ENCODE assay signal across 16 mouse cellular contexts in genomic region chr9:82408969-82409368, GRCm38 (mm10).
DNase-seq lines count a peak whose midpoint lies in the region; ATAC-seq and TF ChIP-seq lines count a peak whose summit lies in the region.
"Had no signal": no experiment of that assay in that cellular context is flagged by ENCODE, and none has a peak within 500 bp of the region (broad histone marks: within the 10 kb centered on the region; RNA-seq: fewer than 3 reads in every experiment).

No protein-coding gene starts in this region.

- no peaks in the 10 kb centered on the region for H3K27me3 ChIP-seq in kidney, postnatal 0 days (ENCODE audit: insufficient read depth, low read length)
- no peaks in the 10 kb centered on the region for H3K27me3 ChIP-seq in kidney, embryonic 15.5 days
- H3K27me3 ChIP-seq in midbrain, embryonic 14.5 days (ENCODE audit: control insufficient read depth, insufficient read depth, low read length) = no peaks in the 10 kb centered on the region
- no peaks in the 10 kb centered on the region for H3K27me3 ChIP-seq in midbrain, embryonic 16.5 days (ENCODE audit: control insufficient read depth, insufficient read depth, low read depth, low read length)
- H3K27me3 ChIP-seq in intestine, embryonic 16.5 days (replicated peaks; ENCODE audit: control insufficient read depth, insufficient read depth, low read length) = no peaks in the 10 kb centered on the region
- H3K27me3 ChIP-seq: heart, embryonic 12.5 days; hindbrain, embryonic 15.5 days had no signal

- H3K36me3 ChIP-seq in kidney, postnatal 0 days (ENCODE audit: insufficient read depth, low read length) = no peaks in the 10 kb centered on the region
- H3K36me3 ChIP-seq in kidney, embryonic 15.5 days = no peaks in the 10 kb centered on the region
- H3K36me3 ChIP-seq in midbrain, embryonic 14.5 days (ENCODE audit: control insufficient read depth, insufficient read depth, low read length) = no peaks in the 10 kb centered on the region
- no peaks in the 10 kb centered on the region for H3K36me3 ChIP-seq in midbrain, embryonic 16.5 days (ENCODE audit: control insufficient read depth, insufficient read depth, low read length)
- no peaks in the 10 kb centered on the region for H3K36me3 ChIP-seq in intestine, embryonic 16.5 days (ENCODE audit: control insufficient read depth, insufficient read depth, low read length)
- H3K36me3 ChIP-seq: heart, embryonic 12.5 days; hindbrain, embryonic 10.5 days; hindbrain, embryonic 15.5 days had no signal

- H3K27ac ChIP-seq in kidney, postnatal 0 days = no peak overlapping the region
- no peak overlapping the region for H3K27ac ChIP-seq in kidney, embryonic 15.5 days
- no peak overlapping the region for H3K27ac ChIP-seq in midbrain, embryonic 14.5 days (replicated peaks; ENCODE audit: low read depth, low read length)
- H3K27ac ChIP-seq in midbrain, embryonic 16.5 days (ENCODE audit: low read length) = no peak overlapping the region
- H3K27ac ChIP-seq in intestine, embryonic 16.5 days (ENCODE audit: low read length) = no peak overlapping the region
- H3K27ac ChIP-seq: hindbrain, embryonic 10.5 days; hindbrain, embryonic 15.5 days had no signal

- H3K9me3 ChIP-seq in kidney, postnatal 0 days (replicated peaks; ENCODE audit: low read length) = no peaks in the 10 kb centered on the region
- H3K9me3 ChIP-seq in kidney, embryonic 15.5 days (replicated peaks) = no peaks in the 10 kb centered on the region
- no peaks in the 10 kb centered on the region for H3K9me3 ChIP-seq in midbrain, embryonic 14.5 days (ENCODE audit: control insufficient read depth, low read length)
- no peaks in the 10 kb centered on the region for H3K9me3 ChIP-seq in midbrain, embryonic 16.5 days (replicated peaks; ENCODE audit: control insufficient read depth, low read length, poor library complexity, severe bottlenecking)
- H3K9me3 ChIP-seq in intestine, embryonic 16.5 days (ENCODE audit: control insufficient read depth, low read length) = no peaks in the 10 kb centered on the region
- H3K9me3 ChIP-seq: heart, embryonic 12.5 days; hindbrain, embryonic 10.5 days; hindbrain, embryonic 15.5 days had no signal

- H3K4me1 ChIP-seq in kidney, postnatal 0 days (replicated peaks; ENCODE audit: insufficient read depth, low read length) = no peaks in the 10 kb centered on the region
- no peaks in the 10 kb centered on the region for H3K4me1 ChIP-seq in kidney, embryonic 15.5 days
- H3K4me1 ChIP-seq in midbrain, embryonic 14.5 days (ENCODE audit: control insufficient read depth, insufficient read depth, low read length) = no peaks in the 10 kb centered on the region
- H3K4me1 ChIP-seq in midbrain, embryonic 16.5 days (ENCODE audit: control insufficient read depth, insufficient read depth, low read length) = no peaks in the 10 kb centered on the region
- H3K4me1 ChIP-seq in intestine, embryonic 16.5 days (ENCODE audit: control insufficient read depth, insufficient read depth, low read length) = no peaks in the 10 kb centered on the region
- H3K4me1 ChIP-seq: hindbrain, embryonic 10.5 days; hindbrain, embryonic 15.5 days had no signal

- intact Hi-C loops in gastrocnemius, postnatal 14 days (cut with DNase I; ENCODE audit: low total_unique reads) = no loop called here

- DNase-seq in kidney, postnatal 0 days (ENCODE audit: low spot score) = peak; percentile 11
- no peak for DNase-seq in midbrain, embryonic 14.5 days
- DNase-seq in gastrocnemius, postnatal 14 days = no peak
- DNase-seq: adrenal gland, adult 8-10 months; adrenal gland, postnatal 36 days; cerebellum, adult 11 months; cerebellum, adult 8-10 months; cerebellum, postnatal 25 days; forebrain, postnatal 0 days; gastrocnemius, postnatal 25 days had no signal

- H3K9ac ChIP-seq in kidney, postnatal 0 days (ENCODE audit: low read depth, low read length) = no peak overlapping the region
- H3K9ac ChIP-seq in kidney, embryonic 15.5 days = no peak overlapping the region
- no peak overlapping the region for H3K9ac ChIP-seq in midbrain, embryonic 14.5 days (replicated peaks; ENCODE audit: low read length)
- H3K9ac ChIP-seq in midbrain, embryonic 16.5 days (ENCODE audit: low read depth, low read length) = no peak overlapping the region
- H3K9ac ChIP-seq in intestine, embryonic 16.5 days (ENCODE audit: low read depth, low read length) = no peak overlapping the region
- H3K9ac ChIP-seq: forebrain, postnatal 0 days; heart, embryonic 12.5 days; hindbrain, embryonic 15.5 days had no signal

- 56% methylated on average over 2 of the region's 2 CpGs for WGBS in kidney, postnatal 0 days
- WGBS in kidney, embryonic 15.5 days = 51% methylated on average over 2 of the region's 2 CpGs
- WGBS in midbrain, embryonic 14.5 days = 79% methylated on average over 2 of the region's 2 CpGs
- 72% methylated on average over 2 of the region's 2 CpGs for WGBS in midbrain, embryonic 16.5 days
- WGBS in intestine, embryonic 16.5 days = 56% methylated on average over 2 of the region's 2 CpGs

- no peak overlapping the region for H3K4me3 ChIP-seq in kidney, postnatal 0 days (replicated peaks; ENCODE audit: low read depth, low read length)
- H3K4me3 ChIP-seq in kidney, embryonic 15.5 days (replicated peaks) = no peak overlapping the region
- no peak overlapping the region for H3K4me3 ChIP-seq in midbrain, embryonic 14.5 days (replicated peaks; ENCODE audit: low read depth, low read length)
- no peak overlapping the region for H3K4me3 ChIP-seq in midbrain, embryonic 16.5 days (ENCODE audit: low read depth, low read length)
- no peak overlapping the region for H3K4me3 ChIP-seq in intestine, embryonic 16.5 days (ENCODE audit: low read length)
- H3K4me3 ChIP-seq: heart, embryonic 12.5 days; hindbrain, embryonic 10.5 days; hindbrain, embryonic 15.5 days had no signal

- no peak overlapping the region for H3K4me2 ChIP-seq in kidney, postnatal 0 days (ENCODE audit: low read length)
- no peak overlapping the region for H3K4me2 ChIP-seq in kidney, embryonic 15.5 days
- no peak overlapping the region for H3K4me2 ChIP-seq in midbrain, embryonic 14.5 days (ENCODE audit: low read length)
- no peak overlapping the region for H3K4me2 ChIP-seq in midbrain, embryonic 16.5 days (ENCODE audit: low read length)
- H3K4me2 ChIP-seq in intestine, embryonic 16.5 days (ENCODE audit: low read depth, low read length) = no peak overlapping the region
- H3K4me2 ChIP-seq: heart, embryonic 12.5 days; hindbrain, embryonic 15.5 days had no signal

- no peak for TF ChIP-seq CTCF in kidney, postnatal 0 days (IDR thresholded peaks at IDR 0.05; ENCODE audit: low read depth)

- no peak for ATAC-seq in kidney, postnatal 0 days (replicated peaks; ENCODE audit: low FRiP score, low read depth)
- ATAC-seq in kidney, embryonic 15.5 days (replicated peaks; ENCODE audit: low FRiP score) = no peak
- peak; percentile 8; the same call in 1 of the 2 replicates for ATAC-seq in midbrain, embryonic 14.5 days (ENCODE audit: low FRiP score, low TSS enrichment)
- ATAC-seq in midbrain, embryonic 16.5 days = no peak
- peak; percentile 85 for ATAC-seq in intestine, embryonic 16.5 days
- ATAC-seq: forebrain, postnatal 0 days had no signal

Comparison
In these comparisons a context has a peak if more than half of its experiments do, and no peak if none do; other contexts are left out.
1. ATAC-seq: peak in midbrain, embryonic 14.5 days (single experiment) and intestine, embryonic 16.5 days (single experiment); none in kidney, postnatal 0 days (single experiment), kidney, embryonic 15.5 days (single experiment) and midbrain, embryonic 16.5 days (single experiment).